Mouse (Mus musculus): ENCODE measurements around the gene Gbp4. TPM values are rescaled to one million over a fixed set of nuclear protein-coding genes. Genes with fewer than 3 reads are reported as not detected.
"Not testable (repeated sequence)": the region's sequence is repeated elsewhere in the genome, so short reads cannot be mapped to it uniquely, and the experiment has no call there.

Gene Gbp4
- polyA plus RNA-seq, 1 experiment from 2014 or later: 4.9 TPM

- WGBS: 67% methylated on average over 3 of the region's 3 CpGs
- H3K4me1 ChIP-seq (replicated peaks; ENCODE audit: control insufficient read depth, insufficient read depth, low read length); H3K9ac ChIP-seq; DNase-seq (ENCODE audit: low spot score); H3K27ac ChIP-seq; H3K27me3 ChIP-seq (ENCODE audit: control insufficient read depth, insufficient read depth, low read length); H3K36me3 ChIP-seq (replicated peaks; ENCODE audit: control insufficient read depth, insufficient read depth); H3K4me3 ChIP-seq (replicated peaks; ENCODE audit: low read length); H3K4me2 ChIP-seq (replicated peaks); H3K9me3 ChIP-seq (ENCODE audit: control insufficient read depth, low read length); ATAC-seq (ENCODE audit: low FRiP score): not testable (repeated sequence)
These were observed 2.6 kb downstream of the Gbp4 start for GRCm38 (mm10) chr5:105136706-105137304.

- H3K4me1 ChIP-seq (replicated peaks; ENCODE audit: control insufficient read depth, insufficient read depth, low read length); ATAC-seq (ENCODE audit: low FRiP score); H3K36me3 ChIP-seq (replicated peaks; ENCODE audit: control insufficient read depth, insufficient read depth); H3K27me3 ChIP-seq (ENCODE audit: control insufficient read depth, insufficient read depth, low read length); H3K27ac ChIP-seq; DNase-seq (ENCODE audit: low spot score); H3K4me2 ChIP-seq (replicated peaks); H3K9me3 ChIP-seq (ENCODE audit: control insufficient read depth, low read length); H3K4me3 ChIP-seq (replicated peaks; ENCODE audit: low read length); H3K9ac ChIP-seq: not testable (repeated sequence)
- WGBS: 80% methylated on average over 6 of the region's 6 CpGs
These were observed 17.7 kb downstream of the Gbp4 start for GRCm38 (mm10) chr5:105121731-105122130.

- H3K4me3 ChIP-seq (replicated peaks; ENCODE audit: low read length): no peak overlapping the region
- H3K4me1 ChIP-seq (replicated peaks; ENCODE audit: control insufficient read depth, insufficient read depth, low read length): no peaks in the 10 kb centered on the region
- no peaks in the 10 kb centered on the region for H3K27me3 ChIP-seq (ENCODE audit: control insufficient read depth, insufficient read depth, low read length)
- no peak for DNase-seq (ENCODE audit: low spot score)
- 93% methylated on average over 2 of the region's 2 CpGs for WGBS
- H3K9me3 ChIP-seq (ENCODE audit: control insufficient read depth, low read length): no peaks in the 10 kb centered on the region
- H3K27ac ChIP-seq: no peak overlapping the region
- ATAC-seq (ENCODE audit: low FRiP score): no peak
- no peak overlapping the region for H3K9ac ChIP-seq
- no peak overlapping the region for H3K4me2 ChIP-seq (replicated peaks)
- no peaks in the 10 kb centered on the region for H3K36me3 ChIP-seq (replicated peaks; ENCODE audit: control insufficient read depth, insufficient read depth)
These were observed 23.6 kb downstream of the Gbp4 start for GRCm38 (mm10) chr5:105115740-105116139.

DNA sequence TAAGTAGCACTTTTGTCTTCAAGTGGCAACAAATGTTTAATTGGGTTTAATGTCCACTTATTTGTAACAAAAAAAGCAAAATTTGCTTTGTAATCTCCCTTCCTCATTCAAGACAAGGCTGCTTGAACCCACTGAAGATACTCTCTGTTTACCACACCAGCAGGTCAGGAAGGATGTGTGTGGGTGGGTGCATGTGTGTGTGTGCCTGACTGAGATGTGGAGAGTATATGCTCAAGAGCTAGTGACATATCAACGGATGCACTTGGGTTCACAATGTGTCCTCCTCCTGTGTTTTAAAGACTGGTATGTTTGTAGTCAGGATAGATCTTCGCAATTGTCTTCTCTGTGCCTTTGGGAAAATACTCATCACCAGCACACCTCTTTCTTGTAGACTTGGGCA lies 24.7 kb downstream of the Gbp4 start:
- Histone ChIP-seq H3K9me3 (ENCODE audit: control insufficient read depth, low read length) (no peaks in the 10 kb centered on the region), H3K4me2 (replicated peaks) (no peak overlapping the region), H3K27ac (no peak overlapping the region), H3K4me3 (replicated peaks; ENCODE audit: low read length) (no peak overlapping the region), H3K4me1 (replicated peaks; ENCODE audit: control insufficient read depth, insufficient read depth, low read length) (no peaks in the 10 kb centered on the region), H3K36me3 (replicated peaks; ENCODE audit: control insufficient read depth, insufficient read depth) (no peaks in the 10 kb centered on the region), H3K9ac (no peak overlapping the region), H3K27me3 (ENCODE audit: control insufficient read depth, insufficient read depth, low read length) (no peaks in the 10 kb centered on the region)
- DNase-seq (ENCODE audit: low spot score) (no peak), ATAC-seq (ENCODE audit: low FRiP score) (no peak)
- 95% methylated on average over 2 of the region's 2 CpGs for WGBS

DNA sequence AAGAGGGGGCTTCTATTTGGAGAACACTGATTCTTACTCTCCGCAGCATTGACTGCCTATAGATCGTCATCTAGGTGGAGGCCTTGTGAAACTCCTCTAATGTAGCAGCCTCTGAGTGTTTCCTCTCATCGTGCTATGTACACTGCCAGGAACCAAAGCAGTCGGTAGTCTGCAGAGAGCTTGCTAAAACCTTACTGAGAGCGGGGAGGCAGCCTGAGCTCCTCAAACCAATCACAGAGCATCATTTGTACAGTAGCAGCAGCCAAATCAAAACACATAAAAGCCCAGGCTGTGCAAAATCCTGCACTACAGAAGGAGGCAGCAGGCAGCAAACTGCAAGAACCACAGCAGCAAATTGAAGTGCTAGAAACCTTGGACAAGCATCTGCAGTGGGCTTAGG lies 25.7 kb downstream of the Gbp4 start:
- Histone ChIP-seq H3K4me1 (replicated peaks; ENCODE audit: control insufficient read depth, insufficient read depth, low read length) (no peaks in the 10 kb centered on the region), H3K27ac (no peak overlapping the region), H3K4me3 (replicated peaks; ENCODE audit: low read length) (no peak overlapping the region), H3K36me3 (replicated peaks; ENCODE audit: control insufficient read depth, insufficient read depth) (no peaks in the 10 kb centered on the region), H3K9me3 (ENCODE audit: control insufficient read depth, low read length) (no peaks in the 10 kb centered on the region), H3K9ac (no peak overlapping the region), H3K27me3 (ENCODE audit: control insufficient read depth, insufficient read depth, low read length) (no peaks in the 10 kb centered on the region), H3K4me2 (replicated peaks) (no peak overlapping the region)
- no peak for ATAC-seq (ENCODE audit: low FRiP score)
- 95% methylated on average over 5 of the region's 5 CpGs for WGBS
- DNase-seq (ENCODE audit: low spot score): no peak

DNA sequence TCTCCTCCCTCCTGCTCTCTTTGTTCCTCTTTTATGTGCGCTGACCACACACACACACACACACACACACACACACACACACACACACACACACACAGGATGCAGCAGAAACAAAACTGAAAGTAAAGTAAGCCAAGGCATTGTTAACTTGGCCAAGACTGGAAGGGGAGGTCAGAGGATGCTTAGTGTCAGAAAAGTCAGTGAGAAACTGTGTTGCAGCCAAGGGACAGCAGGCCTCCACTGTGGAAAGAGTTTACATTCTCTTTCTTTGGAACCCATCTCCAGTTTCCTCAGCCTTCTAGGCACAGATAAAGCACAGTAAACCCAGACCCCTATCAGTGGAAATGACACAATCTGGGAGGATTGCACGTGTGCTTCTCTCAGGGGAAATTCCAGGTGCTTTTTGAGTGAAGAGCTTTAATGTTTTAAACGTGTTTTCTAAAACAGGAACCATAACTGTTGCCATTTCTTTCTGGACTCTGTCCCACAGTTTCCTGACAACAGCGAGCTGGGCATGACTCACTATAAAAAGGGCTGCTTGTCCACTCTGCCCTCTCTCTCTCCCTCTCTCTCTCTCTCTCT lies 29.0 kb downstream of the Gbp4 start:
- not testable (repeated sequence) for H3K4me2 ChIP-seq (replicated peaks); ATAC-seq (ENCODE audit: low FRiP score); H3K36me3 ChIP-seq (replicated peaks; ENCODE audit: control insufficient read depth, insufficient read depth); H3K27me3 ChIP-seq (ENCODE audit: control insufficient read depth, insufficient read depth, low read length); H3K9ac ChIP-seq; H3K4me3 ChIP-seq (replicated peaks; ENCODE audit: low read length); H3K27ac ChIP-seq; H3K4me1 ChIP-seq (replicated peaks; ENCODE audit: control insufficient read depth, insufficient read depth, low read length); H3K9me3 ChIP-seq (ENCODE audit: control insufficient read depth, low read length); DNase-seq (ENCODE audit: low spot score)
- WGBS: 20% methylated on average over 4 of the region's 4 CpGs

DNA sequence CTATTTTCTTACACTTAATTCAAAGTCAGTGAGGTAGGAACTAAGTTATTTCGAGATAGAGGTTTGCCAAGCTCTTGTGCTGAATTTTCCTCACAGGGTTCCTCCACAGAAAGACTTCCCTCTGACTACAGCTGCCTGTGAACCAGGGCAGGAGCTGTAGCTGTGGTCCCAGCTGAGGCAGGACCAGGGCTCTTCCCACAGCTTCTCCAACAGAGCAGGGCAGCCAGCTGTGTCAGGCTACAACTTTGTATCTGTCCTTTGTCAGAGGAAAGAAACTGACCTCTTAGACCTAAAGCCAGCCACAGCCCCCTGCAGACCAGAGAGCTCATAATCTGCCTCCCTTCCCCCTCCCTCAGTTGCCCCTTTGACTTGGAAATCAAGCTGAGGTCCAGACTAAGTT lies 29.6 kb downstream of the Gbp4 start:
- H3K4me1 ChIP-seq (replicated peaks; ENCODE audit: control insufficient read depth, insufficient read depth, low read length); H3K27ac ChIP-seq; H3K9ac ChIP-seq; H3K36me3 ChIP-seq (replicated peaks; ENCODE audit: control insufficient read depth, insufficient read depth); H3K4me2 ChIP-seq (replicated peaks); H3K27me3 ChIP-seq (ENCODE audit: control insufficient read depth, insufficient read depth, low read length); DNase-seq (ENCODE audit: low spot score); H3K4me3 ChIP-seq (replicated peaks; ENCODE audit: low read length); ATAC-seq (ENCODE audit: low FRiP score); H3K9me3 ChIP-seq (ENCODE audit: control insufficient read depth, low read length): not testable (repeated sequence)
- 33% methylated on average over 1 of the region's 1 CpGs for WGBS

DNA sequence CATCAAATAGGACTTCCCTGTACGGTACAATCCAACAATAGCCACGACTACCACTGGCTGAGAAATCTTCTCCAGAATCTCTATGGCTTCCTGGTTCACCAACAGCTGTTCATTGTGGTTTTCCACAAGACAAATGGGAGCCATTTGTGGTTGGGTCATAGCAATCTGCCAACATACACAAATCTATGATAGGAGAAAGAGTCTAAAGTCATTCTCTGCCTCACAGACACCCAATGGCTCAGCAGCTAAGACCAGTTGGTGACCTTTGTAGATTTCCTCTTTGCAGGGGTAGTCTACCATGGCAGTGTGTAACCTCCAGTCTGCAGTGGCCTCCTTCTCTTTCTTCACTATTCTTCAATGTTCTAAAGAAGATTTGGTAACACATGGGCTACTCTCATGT lies 33.7 kb downstream of the Gbp4 start:
- not testable (repeated sequence) for H3K4me3 ChIP-seq (replicated peaks; ENCODE audit: low read length); H3K27ac ChIP-seq; H3K36me3 ChIP-seq (replicated peaks; ENCODE audit: control insufficient read depth, insufficient read depth); H3K9me3 ChIP-seq (ENCODE audit: control insufficient read depth, low read length); H3K4me2 ChIP-seq (replicated peaks); DNase-seq (ENCODE audit: low spot score); H3K9ac ChIP-seq; H3K4me1 ChIP-seq (replicated peaks; ENCODE audit: control insufficient read depth, insufficient read depth, low read length); ATAC-seq (ENCODE audit: low FRiP score); H3K27me3 ChIP-seq (ENCODE audit: control insufficient read depth, insufficient read depth, low read length)
- 88% methylated on average over 2 of the region's 2 CpGs for WGBS

GRCm38 (mm10) chr5:105081900-105082299 lies 57.5 kb downstream of the Gbp4 start:
- no peak overlapping the region for H3K9ac ChIP-seq
- H3K36me3 ChIP-seq (replicated peaks; ENCODE audit: control insufficient read depth, insufficient read depth): no peaks in the 10 kb centered on the region
- peaks cover 7% of the 10 kb centered on the region for H3K9me3 ChIP-seq (ENCODE audit: control insufficient read depth, low read length)
- DNase-seq (ENCODE audit: low spot score) (no peak), ATAC-seq (ENCODE audit: low FRiP score) (no peak)
- no peak overlapping the region for H3K4me3 ChIP-seq (replicated peaks; ENCODE audit: low read length)
- no peak overlapping the region for H3K27ac ChIP-seq
- H3K4me2 ChIP-seq (replicated peaks): no peak overlapping the region
- H3K4me1 ChIP-seq (replicated peaks; ENCODE audit: control insufficient read depth, insufficient read depth, low read length): no peaks in the 10 kb centered on the region
- H3K27me3 ChIP-seq (ENCODE audit: control insufficient read depth, insufficient read depth, low read length): no peaks in the 10 kb centered on the region

DNA sequence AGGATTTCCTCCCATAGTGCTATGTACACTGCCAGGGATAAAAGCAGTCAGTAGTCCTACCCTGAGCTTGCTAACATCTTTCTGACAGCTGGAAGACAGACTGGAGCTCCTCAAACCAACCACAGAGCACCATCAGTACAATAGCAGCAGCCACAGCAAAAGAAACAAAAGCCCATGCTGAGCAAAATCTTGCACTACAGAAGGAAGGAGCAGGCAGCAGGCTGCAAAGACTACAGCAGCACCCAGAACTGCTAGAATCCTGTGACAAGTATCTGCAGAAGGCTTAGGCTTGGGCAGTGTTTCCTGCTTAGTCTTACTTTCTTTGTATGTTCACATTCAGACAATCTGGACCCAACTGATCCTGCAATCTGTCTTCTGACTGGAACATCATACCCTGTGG lies 71.0 kb downstream of the Gbp4 start:
- not testable (repeated sequence) for H3K27me3 ChIP-seq (ENCODE audit: control insufficient read depth, insufficient read depth, low read length); H3K4me2 ChIP-seq (replicated peaks); H3K9ac ChIP-seq; H3K4me1 ChIP-seq (replicated peaks; ENCODE audit: control insufficient read depth, insufficient read depth, low read length); H3K27ac ChIP-seq; ATAC-seq (ENCODE audit: low FRiP score); H3K36me3 ChIP-seq (replicated peaks; ENCODE audit: control insufficient read depth, insufficient read depth); DNase-seq (ENCODE audit: low spot score); H3K4me3 ChIP-seq (replicated peaks; ENCODE audit: low read length); H3K9me3 ChIP-seq (ENCODE audit: control insufficient read depth, low read length)

Data from hindbrain, embryonic 14.5 days (tissue).